Mouse (Mus musculus) left cerebral cortex, postnatal 14 days (tissue): ENCODE results near the gene Tmem101. TPM values are rescaled to one million over a fixed set of nuclear protein-coding genes. Genes with fewer than 3 reads are reported as not detected.
A peak's percentile ranks its signal among the peaks of the same experiment; 100 is the strongest.

Experiments
- DNase-seq, 2 experiments: peaks; one replicate each; pipeline ENCODE4 v3.0.0; 2021 to 2022; ENCODE audit warnings: low spot score in 2 of 2, mixed read lengths in 1 of 2
- intact Hi-C: fragments of 180-260 bp; cut with DNase I; formaldehyde crosslinking; loops from one replicate; pipeline ENCODE4 v1.15.1; 2025
- long read RNA-seq, 2 experiments: library from polyadenylated mRNA; stranded (forward); transcript quantifications; one replicate each; pipeline ENCODE4 v2.0.0; 2021
- total RNA-seq, 2 experiments: library from RNA; stranded (reverse); gene quantifications; 2 replicates each; pipeline ENCODE4 v1.2.3; 2021

The Tmem101 gene
- total RNA-seq, result 10 to 100 TPM; 27.0 to 30.3 TPM
- long read RNA-seq, experiment 1, transcript Tmem101-201 (4 exons, 1,574 nt), result major isoform, 42 of 50 reads
- long read RNA-seq, experiment 1, partial matches to known transcripts, result 2 of 50 reads
- long read RNA-seq, experiment 1, other reads (novel, unspliced or antisense), result 6 of 50 reads
- long read RNA-seq, experiment 2, transcript Tmem101-201 (4 exons, 1,574 nt), result major isoform, 33 of 42 reads
- long read RNA-seq, experiment 2, partial matches to known transcripts, result 1 of 42 reads
- long read RNA-seq, experiment 2, other reads (novel, unspliced or antisense), result 8 of 42 reads

- DNase-seq, result peak; percentile 89 to 95
- intact Hi-C loops, result loop anchor here (5.0 kb wide), 2 partner anchors 66 to 111 kb away; partner anchors contain the start of gene Asb16
These were observed at the start of gene Tmem101 for GRCm38 (mm10) chr11:102156039-102156785. TSS of gene Tmem101 (minus strand) at chr11:102156404.

- intact Hi-C loops, result no loop called here
- peak; percentile 43 to 74 for DNase-seq
These were observed 45.2 kb upstream of the Tmem101 start for GRCm38 (mm10) chr11:102201408-102201821.

GRCm38 (mm10) chr11:102199856-102200255 is 43.7 kb upstream of the Tmem101 start:
- intact Hi-C loops, result no loop called here

GRCm38 (mm10) chr11:102198245-102198644 is 42.0 kb upstream of the Tmem101 start:
- intact Hi-C loops, result no loop called here
- DNase-seq, result no peak

More at GRCm38 (mm10) chr11:102199856-102200255, 43.7 kb upstream of the Tmem101 start:
- DNase-seq, result no peak

GRCm38 (mm10) chr11:102196018-102196797 is 40.0 kb upstream of the Tmem101 start:
- intact Hi-C loops, result no loop called here
- DNase-seq, result peak in 1 of 2 experiments; percentile 76

GRCm38 (mm10) chr11:102193657-102194440 is 37.6 kb upstream of the Tmem101 start:
- intact Hi-C loops, result no loop called here
- DNase-seq, result no peak

- no peak for DNase-seq
- intact Hi-C loops, result no loop called here
These were observed 34.6 kb upstream of the Tmem101 start for GRCm38 (mm10) chr11:102190848-102191247.

GRCm38 (mm10) chr11:102189461-102190436 is 33.5 kb upstream of the Tmem101 start, which contains the start of gene G6pc3:
TSS of gene G6pc3 (plus strand) at chr11:102189620.
- intact Hi-C loops, result loop anchor here (5.0 kb wide), 1 partner anchor 38 kb away; no protein-coding TSS in a partner anchor
- DNase-seq, result peak; percentile 92

GRCm38 (mm10) chr11:102188980-102189379 is 32.8 kb upstream of the Tmem101 start:
- no peak for DNase-seq
- intact Hi-C loops, result loop anchor here (5.0 kb wide), 1 partner anchor 38 kb away; no protein-coding TSS in a partner anchor

- DNase-seq, result no peak
- intact Hi-C loops, result loop anchor here (5.0 kb wide), 1 partner anchor 41 kb away; no protein-coding TSS in a partner anchor
These were observed 30.0 kb upstream of the Tmem101 start for GRCm38 (mm10) chr11:102186235-102186634.

GRCm38 (mm10) chr11:102185677-102186076 is 29.5 kb upstream of the Tmem101 start:
- DNase-seq, result no peak
- intact Hi-C loops, result loop anchor here (5.0 kb wide), 1 partner anchor 42 kb away; no protein-coding TSS in a partner anchor

GRCm38 (mm10) chr11:102184646-102185495 is 28.7 kb upstream of the Tmem101 start, which contains the start of gene Lsm12:
TSS of gene Lsm12 (minus strand) at chr11:102185296.
- DNase-seq, result peak; percentile 89 to 93
- intact Hi-C loops, result loop anchor here (5.0 kb wide), 1 partner anchor 42 kb away; no protein-coding TSS in a partner anchor

- intact Hi-C loops, result no loop called here
- no peak for DNase-seq
These were observed 28.0 kb upstream of the Tmem101 start for GRCm38 (mm10) chr11:102184253-102184645.

GRCm38 (mm10) chr11:102179836-102180235 is 23.6 kb upstream of the Tmem101 start:
- intact Hi-C loops, result no loop called here
- no peak for DNase-seq

GRCm38 (mm10) chr11:102168689-102169088 is 12.5 kb upstream of the Tmem101 start:
- no peak for DNase-seq
- intact Hi-C loops, result no loop called here

GRCm38 (mm10) chr11:102167539-102167938 is 11.3 kb upstream of the Tmem101 start:
- intact Hi-C loops, result no loop called here

More at GRCm38 (mm10) chr11:102167539-102167938, 11.3 kb upstream of the Tmem101 start:
- no peak for DNase-seq
